Mouse (Mus musculus): ENCODE data around the gene Aif1l.

- TF ChIP-seq CTCF (IDR thresholded peaks at IDR 0.05; ENCODE audit: low read depth), result no peak
- TF ChIP-seq EP300 (IDR thresholded peaks at IDR 0.05; ENCODE audit: low read depth), result no peak
Measured at GRCm38 (mm10) chr2:31994896-31995295, 45.0 kb downstream of the Aif1l start.

Data from liver, embryonic 14.5 days (tissue).